Mouse (Mus musculus): ENCODE measurements around the gene Lin7b. TPM values are rescaled to one million over a fixed set of nuclear protein-coding genes. Genes with fewer than 3 reads are reported as not detected.

Lin7b gene
- polyA plus RNA-seq, 1 experiment = 1.0 TPM

- TF ChIP-seq POLR2A (IDR thresholded peaks at IDR 0.05; ENCODE audit: control insufficient read depth, extremely low read depth, insufficient read depth, low read length, poor library complexity) (no peak), CTCF (IDR thresholded peaks at IDR 0.05; ENCODE audit: borderline replicate concordance, control insufficient read depth, extremely low read depth, insufficient read depth, low read length, poor library complexity) (no peak)
- Histone ChIP-seq H3K36me3 (ENCODE audit: control insufficient read depth, insufficient read depth, low read length) (no peaks in the 10 kb centered on the region; the same call in 1 of the 2 replicates), H3K27me3 (ENCODE audit: control insufficient read depth, insufficient read depth, low read length) (peaks cover 13% of the 10 kb centered on the region), H3K4me1 (replicated peaks; ENCODE audit: control insufficient read depth, insufficient read depth, low read length) (peaks cover 28% of the 10 kb centered on the region), H3K4me3 (ENCODE audit: control insufficient read depth, insufficient read depth, low read length) (peak overlapping the region; percentile 49), H3K27ac (ENCODE audit: control insufficient read depth, insufficient read depth, low read length) (no peak overlapping the region)
- DNase-seq = no peak
- 8% methylated on average over 52 of the region's 52 CpGs for WGBS
Observed at GRCm38 (mm10) chr7:45369836-45370474, 428 bp downstream of the Lin7b start.

DNA sequence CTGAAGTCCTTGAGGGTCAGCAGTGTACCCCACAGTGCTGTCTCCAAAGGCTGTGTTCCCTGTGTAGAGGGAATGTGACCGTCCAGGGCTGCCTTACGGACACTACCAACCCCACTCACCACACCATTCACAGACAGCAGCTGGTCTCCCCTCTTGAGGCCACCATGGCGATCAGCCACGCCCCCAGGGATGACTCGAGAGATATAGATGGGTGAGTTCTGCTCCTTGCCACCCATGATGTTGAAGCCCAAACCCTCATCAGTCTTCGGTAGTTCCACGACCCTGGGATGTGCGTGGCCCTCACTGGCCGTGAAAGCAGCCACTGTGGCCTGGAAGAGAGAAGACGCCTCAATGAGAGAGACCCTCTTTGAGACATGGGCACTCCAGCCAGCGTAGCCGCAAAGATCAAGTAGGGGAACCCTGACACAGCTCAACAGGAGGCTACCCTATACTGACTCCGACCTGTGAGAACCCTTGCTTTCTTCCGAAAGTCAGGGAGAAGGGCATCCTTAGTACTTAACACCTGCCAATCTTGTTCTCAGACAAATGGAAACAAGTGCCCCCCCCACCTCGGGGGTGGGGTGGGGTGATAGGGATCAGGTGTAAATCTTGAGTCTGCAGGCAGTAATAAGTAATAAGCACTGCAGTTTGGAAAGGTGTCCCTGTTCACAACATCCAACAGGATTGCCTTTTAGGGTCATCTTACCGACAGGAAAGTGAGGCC is 1.2 kb downstream of the Lin7b start:
- no peak overlapping the region for H3K27ac ChIP-seq (ENCODE audit: control insufficient read depth, insufficient read depth, low read length)
- TF ChIP-seq CTCF (IDR thresholded peaks at IDR 0.05; ENCODE audit: borderline replicate concordance, control insufficient read depth, extremely low read depth, insufficient read depth, low read length, poor library complexity) = no peak
- no peak for TF ChIP-seq POLR2A (IDR thresholded peaks at IDR 0.05; ENCODE audit: control insufficient read depth, extremely low read depth, insufficient read depth, low read length, poor library complexity)
- H3K27me3 ChIP-seq (ENCODE audit: control insufficient read depth, insufficient read depth, low read length) = peaks cover 13% of the 10 kb centered on the region
- peaks cover 28% of the 10 kb centered on the region for H3K4me1 ChIP-seq (replicated peaks; ENCODE audit: control insufficient read depth, insufficient read depth, low read length)
- H3K36me3 ChIP-seq (ENCODE audit: control insufficient read depth, insufficient read depth, low read length) = no peaks in the 10 kb centered on the region; the same call in 1 of the 2 replicates
- no peak overlapping the region for H3K4me3 ChIP-seq (ENCODE audit: control insufficient read depth, insufficient read depth, low read length)
- no peak for DNase-seq
- 79% methylated on average over 16 of the region's 16 CpGs for WGBS

GRCm38 (mm10) chr7:45368178-45368577 is 2.2 kb downstream of the Lin7b start:
- H3K36me3 ChIP-seq (ENCODE audit: control insufficient read depth, insufficient read depth, low read length) = no peaks in the 10 kb centered on the region; the same call in 1 of the 2 replicates
- peaks cover 16% of the 10 kb centered on the region for H3K27me3 ChIP-seq (ENCODE audit: control insufficient read depth, insufficient read depth, low read length)
- DNase-seq = no peak
- WGBS = 89% methylated on average over 15 of the region's 15 CpGs
- peaks cover 28% of the 10 kb centered on the region for H3K4me1 ChIP-seq (replicated peaks; ENCODE audit: control insufficient read depth, insufficient read depth, low read length)
- H3K27ac ChIP-seq (ENCODE audit: control insufficient read depth, insufficient read depth, low read length) = no peak overlapping the region
- TF ChIP-seq CTCF (IDR thresholded peaks at IDR 0.05; ENCODE audit: borderline replicate concordance, control insufficient read depth, extremely low read depth, insufficient read depth, low read length, poor library complexity) = no peak
- TF ChIP-seq POLR2A (IDR thresholded peaks at IDR 0.05; ENCODE audit: control insufficient read depth, extremely low read depth, insufficient read depth, low read length, poor library complexity) = no peak
- no peak overlapping the region for H3K4me3 ChIP-seq (ENCODE audit: control insufficient read depth, insufficient read depth, low read length)

DNA sequence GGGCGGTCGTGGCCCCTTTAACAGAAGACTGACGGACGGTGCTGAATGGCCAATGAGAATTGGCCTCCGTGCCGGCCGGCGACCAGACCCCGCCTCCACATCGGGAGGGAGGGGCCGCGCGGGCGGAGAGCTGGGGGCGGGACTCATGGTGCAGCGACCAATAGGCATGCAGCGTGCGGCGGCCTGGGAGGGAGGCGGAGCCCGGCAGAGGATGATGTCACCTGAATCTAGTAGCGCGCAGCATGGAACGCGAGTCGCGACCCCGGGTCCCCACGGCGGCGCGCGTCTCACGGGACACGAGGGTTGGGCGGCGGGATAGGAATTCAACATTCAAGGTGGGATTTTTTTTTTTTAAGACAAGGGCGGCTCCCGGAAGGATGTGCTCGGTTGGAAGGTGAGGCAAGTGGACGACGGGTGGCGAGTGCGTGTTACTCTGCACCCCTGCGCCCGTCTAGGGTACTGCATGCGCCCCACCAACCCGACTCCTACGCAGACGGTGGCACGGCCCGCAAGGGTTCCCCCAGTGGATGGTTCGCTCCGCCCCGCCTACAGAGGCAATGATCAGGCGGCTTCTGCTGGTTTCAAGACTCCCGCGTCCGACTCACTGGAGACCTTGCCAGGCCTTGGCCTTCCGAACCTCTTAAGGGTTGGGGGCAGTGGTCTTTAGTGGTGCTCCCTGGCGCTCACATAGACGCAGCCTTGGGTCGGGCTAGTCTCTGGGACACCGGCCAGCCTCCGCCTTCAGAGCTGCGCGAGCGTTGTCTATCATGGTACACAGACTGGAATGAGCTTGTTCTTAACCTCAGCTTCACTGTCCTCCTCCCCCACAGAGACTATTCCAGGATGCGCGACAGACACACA is 3.1 kb downstream of the Lin7b start:
- H3K4me1 ChIP-seq (replicated peaks; ENCODE audit: control insufficient read depth, insufficient read depth, low read length) = peaks cover 28% of the 10 kb centered on the region
- WGBS = 1% methylated on average over 70 of the region's 70 CpGs

DNA sequence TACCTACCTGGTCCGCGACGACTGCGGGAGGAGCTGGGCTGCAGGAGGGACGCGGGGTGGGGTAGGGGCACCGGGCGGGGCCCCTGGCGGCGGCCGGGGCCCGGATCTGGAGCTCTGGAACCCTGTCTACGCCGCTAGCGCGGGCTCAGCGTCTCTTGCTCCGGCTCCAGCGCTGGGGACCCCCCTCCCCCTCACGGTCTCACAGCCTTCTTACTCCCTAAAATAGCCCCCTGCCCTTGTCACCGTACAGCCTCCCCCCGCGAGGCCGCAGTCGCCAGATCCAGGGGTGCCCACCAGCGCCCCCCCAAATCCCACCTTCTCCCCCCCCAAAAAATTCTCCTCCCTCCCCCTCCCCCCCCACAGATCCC is 3.7 kb downstream of the Lin7b start, which contains the start of gene Ppfia3:
Ppfia3 (minus strand) TSS at position 368 of the 368 bp plus-strand sequence.
- DNase-seq = no peak
- 2% methylated on average over 26 of the region's 26 CpGs for WGBS
- peak within 1 kb of the TSS; percentile 61 for H3K4me3 ChIP-seq (ENCODE audit: control insufficient read depth, insufficient read depth, low read length)
- no peak within 1 kb of the TSS for H3K27ac ChIP-seq (ENCODE audit: control insufficient read depth, insufficient read depth, low read length)
- peaks cover 30% of the 10 kb centered on the region for H3K4me1 ChIP-seq (replicated peaks; ENCODE audit: control insufficient read depth, insufficient read depth, low read length)
- TF ChIP-seq POLR2A (IDR thresholded peaks at IDR 0.05; ENCODE audit: control insufficient read depth, extremely low read depth, insufficient read depth, low read length, poor library complexity) (no peak), CTCF (IDR thresholded peaks at IDR 0.05; ENCODE audit: borderline replicate concordance, control insufficient read depth, extremely low read depth, insufficient read depth, low read length, poor library complexity) (no peak)
- no peaks in the 10 kb centered on the region for H3K36me3 ChIP-seq (ENCODE audit: control insufficient read depth, insufficient read depth, low read length)
- H3K27me3 ChIP-seq (ENCODE audit: control insufficient read depth, insufficient read depth, low read length) = peaks cover 20% of the 10 kb centered on the region

More for the DNA sequence above, 3.1 kb downstream of the Lin7b start:
- H3K36me3 ChIP-seq (ENCODE audit: control insufficient read depth, insufficient read depth, low read length) = no peaks in the 10 kb centered on the region
- TF ChIP-seq POLR2A (IDR thresholded peaks at IDR 0.05; ENCODE audit: control insufficient read depth, extremely low read depth, insufficient read depth, low read length, poor library complexity) = peak; percentile 36; the same call in 1 of the 2 replicates
- TF ChIP-seq CTCF (IDR thresholded peaks at IDR 0.05; ENCODE audit: borderline replicate concordance, control insufficient read depth, extremely low read depth, insufficient read depth, low read length, poor library complexity) = peak; percentile 80
- H3K27me3 ChIP-seq (ENCODE audit: control insufficient read depth, insufficient read depth, low read length) = peaks cover 16% of the 10 kb centered on the region
- no peak overlapping the region for H3K27ac ChIP-seq (ENCODE audit: control insufficient read depth, insufficient read depth, low read length)
- peak; percentile 97 for DNase-seq
- peak overlapping the region; percentile 61 for H3K4me3 ChIP-seq (ENCODE audit: control insufficient read depth, insufficient read depth, low read length)

All from thymus, adult 2 months (tissue).